Mouse (Mus musculus) MEL (cell line): Measurements from ENCODE around the gene Cd302. TPM values are rescaled to one million over a fixed set of nuclear protein-coding genes. Genes with fewer than 3 reads are reported as not detected.
A peak's percentile ranks its signal among the peaks of the same experiment; 100 is the strongest.

Experiments used
- DNase-seq: peaks from one replicate; pipeline ENCODE4 v3.0.0; 2011; ENCODE audit warnings: low read depth, low spot score
- H3K27ac ChIP-seq: 2 replicates; pipeline ENCODE4 v1.5.1; 2012; ENCODE audit warnings: low read depth, mild to moderate bottlenecking, control low read depth, low read length, moderate library complexity; ENCODE audit not compliant: control insufficient read depth
- H3K27me3 ChIP-seq, 2 experiments: fragments of 150-350 bp in 1 of 2; sonication (generic) in 1 of 2; 2 replicates each; pipeline ENCODE4 v1.6.1; 2012; ENCODE audit warnings: low read length in 2 of 2, mild to moderate bottlenecking in 2 of 2, improper control_type of control experiment in 1 of 2, moderate library complexity in 1 of 2; ENCODE audit not compliant: insufficient read depth in 2 of 2, control insufficient read depth in 1 of 2
- H3K36me3 ChIP-seq, 2 experiments: 2 replicates each; pipeline ENCODE4 v1.6.1; 2012 to 2014; ENCODE audit warnings: low read length in 2 of 2, improper control_type of control experiment in 1 of 2, inconsistent platforms in 1 of 2, mild to moderate bottlenecking in 1 of 2; ENCODE audit not compliant: insufficient read depth in 2 of 2, control insufficient read depth in 1 of 2
- H3K4me1 ChIP-seq, 2 experiments: fragments of 150-350 bp in 1 of 2; sonication (generic) in 1 of 2; 2 replicates each; pipeline ENCODE4 v1.6.1; 2012; ENCODE audit warnings: low read length in 2 of 2, improper control_type of control experiment in 1 of 2, mild to moderate bottlenecking in 1 of 2; ENCODE audit not compliant: insufficient read depth in 2 of 2, control insufficient read depth in 1 of 2
- H3K4me3 ChIP-seq, 2 experiments: fragments of 150-350 bp in 1 of 2; sonication (generic) in 1 of 2; 2 replicates each; pipeline ENCODE4 v1.5.1; 2012; ENCODE audit warnings: low read depth in 2 of 2, low read length in 2 of 2, mild to moderate bottlenecking in 2 of 2, moderate library complexity in 2 of 2, control low read depth in 1 of 2, improper control_type of control experiment in 1 of 2; ENCODE audit not compliant: control insufficient read depth in 1 of 2, insufficient read depth in 1 of 2
- H3K79me2 ChIP-seq: 2 replicates; pipeline ENCODE4 v1.6.1; 2012; ENCODE audit warnings: mild to moderate bottlenecking, low read length, moderate library complexity; ENCODE audit not compliant: control insufficient read depth, poor library complexity, insufficient read depth
- H3K9ac ChIP-seq: 2 replicates; pipeline ENCODE4 v1.6.1; 2012; ENCODE audit warnings: low read depth, mild to moderate bottlenecking, control low read depth, low read length, moderate library complexity; ENCODE audit not compliant: control insufficient read depth, poor library complexity, severe bottlenecking
- H3K9me3 ChIP-seq: fragments of 150-350 bp; sonication (generic); replicated peaks from 2 replicates; pipeline ENCODE4 v1.6.1; 2012; ENCODE audit warnings: mild to moderate bottlenecking, low read length, improper control_type of control experiment, moderate library complexity; ENCODE audit not compliant: insufficient read depth
- BHLHE40 ChIP-seq: IDR thresholded peaks from 2 replicates; pipeline ENCODE4 v1.6.1; 2012; ENCODE audit warnings: low read depth, mild to moderate bottlenecking, inconsistent platforms, low read length, improper control_type of control experiment, borderline replicate concordance
- EP300 ChIP-seq, 2 experiments: IDR thresholded peaks; 2 replicates each; pipeline ENCODE4 v1.6.1; 2011; ENCODE audit warnings: improper control_type of control experiment in 2 of 2, low read length in 2 of 2, low read depth in 1 of 2, mild to moderate bottlenecking in 1 of 2
- GABPA ChIP-seq: IDR thresholded peaks from 2 replicates; pipeline ENCODE4 v1.6.1; 2012; ENCODE audit warnings: low read depth, mild to moderate bottlenecking, inconsistent platforms, low read length, improper control_type of control experiment, moderate library complexity
- HCFC1 ChIP-seq: IDR thresholded peaks from 2 replicates; pipeline ENCODE4 v1.6.1; 2012; ENCODE audit warnings: low read depth, mild to moderate bottlenecking, inconsistent platforms, low read length, improper control_type of control experiment, moderate library complexity
- JUND ChIP-seq: IDR thresholded peaks from 2 replicates; pipeline ENCODE4 v1.6.1; 2011; ENCODE audit warnings: low read depth, mild to moderate bottlenecking, improper control_type of control experiment, low read length
- KAT2A ChIP-seq: conservative IDR thresholded peaks from 2 replicates; pipeline ENCODE4 v1.6.1; 2012; ENCODE audit warnings: low read depth, low read length, improper control_type of control experiment, inconsistent platforms
- MAFK ChIP-seq: IDR thresholded peaks from 2 replicates; pipeline ENCODE4 v1.6.1; 2011; ENCODE audit warnings: low read depth, mild to moderate bottlenecking, low read length, improper control_type of control experiment, borderline replicate concordance
- MAX ChIP-seq: IDR thresholded peaks from 2 replicates; pipeline ENCODE4 v1.6.1; 2011; ENCODE audit warnings: low read length, improper control_type of control experiment
- MAZ ChIP-seq: IDR thresholded peaks from 2 replicates; pipeline ENCODE4 v1.6.1; 2012; ENCODE audit warnings: low read depth, mild to moderate bottlenecking, inconsistent platforms, low read length, improper control_type of control experiment
- MXI1 ChIP-seq: IDR thresholded peaks from 2 replicates; pipeline ENCODE4 v1.6.1; 2011; ENCODE audit warnings: mild to moderate bottlenecking, low read depth, low read length, improper control_type of control experiment
- NELFE ChIP-seq: IDR thresholded peaks from 2 replicates; pipeline ENCODE4 v1.6.1; 2011; ENCODE audit warnings: low read depth, low read length, improper control_type of control experiment
- POLR2A ChIP-seq, 2 experiments: IDR thresholded peaks; 2 replicates each; pipeline ENCODE4 v1.6.1; 2011 to 2012; ENCODE audit warnings: low read length in 2 of 2, mild to moderate bottlenecking in 2 of 2, control low read depth in 1 of 2, improper control_type of control experiment in 1 of 2, low read depth in 1 of 2, moderate library complexity in 1 of 2; ENCODE audit not compliant: control insufficient read depth in 1 of 2, insufficient read depth in 1 of 2, poor library complexity in 1 of 2
- POLR2AphosphoS2 ChIP-seq: IDR thresholded peaks from 2 replicates; pipeline ENCODE4 v1.6.1; 2011; ENCODE audit warnings: low read length, improper control_type of control experiment
- RAD21 ChIP-seq: IDR thresholded peaks from 2 replicates; pipeline ENCODE4 v1.6.1; 2011; ENCODE audit warnings: mild to moderate bottlenecking, low read depth, low read length, improper control_type of control experiment
- RCOR1 ChIP-seq: IDR thresholded peaks from 2 replicates; pipeline ENCODE4 v1.6.1; 2012; ENCODE audit warnings: low read depth, mild to moderate bottlenecking, inconsistent platforms, low read length, improper control_type of control experiment
- SIN3A ChIP-seq: IDR thresholded peaks from 2 replicates; pipeline ENCODE4 v1.6.1; 2012; ENCODE audit warnings: low read length, improper control_type of control experiment, inconsistent platforms
- SMC3 ChIP-seq: IDR thresholded peaks from 2 replicates; pipeline ENCODE4 v1.6.1; 2011; ENCODE audit warnings: low read depth, low read length, improper control_type of control experiment
- TBP ChIP-seq: IDR thresholded peaks from 2 replicates; pipeline ENCODE4 v1.8.0; 2011; ENCODE audit warnings: low read depth, low read length, improper control_type of control experiment
- TCF12 ChIP-seq: IDR thresholded peaks from 2 replicates; pipeline ENCODE4 v1.6.1; 2014; ENCODE audit warnings: low read depth, mild to moderate bottlenecking, inconsistent platforms, low read length, improper control_type of control experiment, moderate library complexity
- UBTF ChIP-seq: IDR thresholded peaks from 2 replicates; pipeline ENCODE4 v1.6.1; 2012; ENCODE audit warnings: low read depth, mild to moderate bottlenecking, inconsistent platforms, low read length, improper control_type of control experiment, moderate library complexity, borderline replicate concordance; ENCODE audit not compliant: insufficient read depth
- USF2 ChIP-seq, 2 experiments: IDR thresholded peaks; 2 replicates each; pipeline ENCODE4 v1.6.1; 2011 to 2012; ENCODE audit warnings: improper control_type of control experiment in 2 of 2, low read length in 2 of 2, borderline replicate concordance in 1 of 2, inconsistent platforms in 1 of 2, low read depth in 1 of 2, mild to moderate bottlenecking in 1 of 2; ENCODE audit not compliant: insufficient read depth in 1 of 2
- ZC3H11A ChIP-seq: IDR thresholded peaks from 2 replicates; pipeline ENCODE4 v1.6.1; 2012; ENCODE audit warnings: low read depth, mild to moderate bottlenecking, inconsistent platforms, low read length, improper control_type of control experiment
- ZKSCAN1 ChIP-seq: IDR thresholded peaks from 2 replicates; pipeline ENCODE4 v1.6.1; 2012; ENCODE audit warnings: low read depth, mild to moderate bottlenecking, inconsistent platforms, low read length, improper control_type of control experiment, moderate library complexity
- ZMIZ1 ChIP-seq: IDR thresholded peaks from 2 replicates; pipeline ENCODE4 v1.6.1; 2012; ENCODE audit warnings: low read depth, mild to moderate bottlenecking, inconsistent platforms, low read length, improper control_type of control experiment, moderate library complexity
- ZNF384 ChIP-seq: IDR thresholded peaks from 2 replicates; pipeline ENCODE4 v1.6.1; 2012; ENCODE audit warnings: low read depth, mild to moderate bottlenecking, inconsistent platforms, low read length, improper control_type of control experiment
- polyA plus RNA-seq, 2 experiments: library from polyadenylated mRNA; stranded (reverse) in 1 of 2; unstranded in 1 of 2; fragments of >175 nt in 1 of 2; fragments of >200 nt in 1 of 2; gene quantifications; 2 replicates each; pipeline versions ENCODE4 v1.2.1 to v1.2.4; 2012; ENCODE audit warnings: low replicate concordance in 2 of 2, low read depth in 1 of 2; ENCODE audit not compliant: insufficient read length in 2 of 2, insufficient read depth in 1 of 2, missing spikeins in 1 of 2
- total RNA-seq: library from RNA; depleted of rRNA; stranded (reverse); fragments of 300-350 nt; gene quantifications from 2 replicates; pipeline ENCODE4 v1.2.3, GENCODE M21; 2012

Gene Cd302
- total and polyA plus RNA-seq, 3 experiments: 0.92 to 1.7 TPM; not detected in 1

GRCm38 (mm10) chr2:60209122-60209611, 75.1 kb downstream of the Cd302 start:
- Histone ChIP-seq H3K4me3 (peak overlapping the region; percentile 97 to 100), H3K27ac (peak overlapping the region; percentile 68), H3K79me2 (peaks cover 53% of the 10 kb centered on the region), H3K9ac (peak overlapping the region; percentile 94), H3K27me3 (no peaks in the 10 kb centered on the region), H3K4me1 (peaks cover 12 to 33% of the 10 kb centered on the region in 2 experiments), H3K9me3 (no peaks in the 10 kb centered on the region), H3K36me3 (peaks cover 2 to 48% of the 10 kb centered on the region in 2 experiments; a peak in 3 of 4 replicates)
- TF ChIP-seq RCOR1 (no peak), POLR2AphosphoS2 (no peak), ZNF384 (peak; percentile 76), SIN3A (peak; percentile 74), KAT2A (no peak), ZMIZ1 (no peak), EP300 (IDR thresholded peaks at IDR 0.05; ENCODE audit: low read depth in 1 of 2, low read length in 2 of 2) (no peak), TCF12 (no peak), RAD21 (no peak), NELFE (no peak), MAZ (0 out of 2 replicates have a peak, but pooled peaks have one; percentile 27), HCFC1 (no peak), GABPA (no peak), POLR2A (IDR thresholded peaks at IDR 0.05; ENCODE audit: control insufficient read depth in 1 of 2, insufficient read depth in 1 of 2, low read depth in 1 of 2, low read length in 2 of 2, poor library complexity in 1 of 2) (no peak), USF2 (IDR thresholded peaks at IDR 0.05; ENCODE audit: borderline replicate concordance in 1 of 2, insufficient read depth in 1 of 2, low read depth in 1 of 2, low read length in 2 of 2) (no peak), ZKSCAN1 (no peak), TBP (no peak), MAX (0 out of 2 replicates have a peak, but pooled peaks have one; percentile 8), JUND (no peak), BHLHE40 (no peak), MXI1 (peak; percentile 54), ZC3H11A (no peak), SMC3 (no peak), UBTF (0 out of 2 replicates have a peak, but pooled peaks have one; percentile 33), MAFK (no peak)
- DNase-seq: peak; percentile 70
